Mouse (Mus musculus) ES-Bruce4 (cell line): ENCODE data around the gene Nr6a1.

Source experiments
- EP300 ChIP-seq: IDR thresholded peaks from 2 replicates; pipeline ENCODE4 v1.6.1; 2011; ENCODE audit warnings: low read depth, low read length; ENCODE audit not compliant: insufficient read depth
- POLR2A ChIP-seq: IDR thresholded peaks from one replicate; pipeline ENCODE4 v1.8.1; 2011; ENCODE audit warnings: low read length; ENCODE audit not compliant: insufficient read depth

DNA sequence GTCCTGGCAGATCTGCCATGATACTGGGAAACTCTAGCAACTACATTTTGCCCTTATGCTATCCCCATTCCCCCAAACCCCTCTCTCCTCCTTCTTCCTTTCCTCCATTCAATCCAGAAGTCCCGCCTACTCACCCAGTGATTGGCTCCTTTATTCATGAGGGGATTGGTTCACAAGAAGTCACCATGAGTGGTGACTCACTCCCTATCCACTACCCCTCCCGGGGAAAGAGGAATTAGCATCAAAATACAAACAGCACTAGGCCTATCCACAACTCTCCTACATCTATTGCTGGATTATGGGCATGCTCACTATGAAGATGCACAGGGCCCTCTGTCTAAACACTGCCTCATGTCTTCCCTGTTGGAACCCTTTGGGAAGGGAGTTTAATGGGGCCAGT, 16.5 kb upstream of the Nr6a1 start:
- TF ChIP-seq EP300 (no peak), POLR2A (no peak)
